Mouse (Mus musculus): ENCODE data around the gene Ccdc167. TPM values are rescaled to one million over a fixed set of nuclear protein-coding genes. Genes with fewer than 3 reads are reported as not detected.

Ccdc167 gene
- total and polyA plus RNA-seq, 2 experiments from 2014 or later = 7.4 to 7.7 TPM

GRCm38 (mm10) chr17:29698421-29698820 is 18.4 kb downstream of the Ccdc167 start:
- no peak for TF ChIP-seq CTCF (IDR thresholded peaks at IDR 0.05; ENCODE audit: low read depth)
- Histone ChIP-seq H3K4me2 (ENCODE audit: low read depth) (no peak overlapping the region), H3K36me3 (ENCODE audit: insufficient read depth) (peaks cover 78% of the 10 kb centered on the region), H3K27me3 (ENCODE audit: insufficient read depth, low read length) (no peaks in the 10 kb centered on the region), H3K9ac (no peak overlapping the region), H3K4me3 (ENCODE audit: low read depth, low read length) (no peak overlapping the region), H3K9me3 (ENCODE audit: low read length) (no peaks in the 10 kb centered on the region), H3K4me1 (ENCODE audit: insufficient read depth) (no peaks in the 10 kb centered on the region), H3K27ac (ENCODE audit: low read depth, low read length) (no peak overlapping the region)
- DNase-seq (no peak), ATAC-seq (no peak)
- 88% methylated on average over 6 of the region's 6 CpGs for WGBS

- Histone ChIP-seq H3K4me3 (ENCODE audit: low read depth, low read length) (no peak overlapping the region), H3K27ac (ENCODE audit: low read depth, low read length) (no peak overlapping the region), H3K4me1 (ENCODE audit: insufficient read depth) (no peaks in the 10 kb centered on the region), H3K27me3 (ENCODE audit: insufficient read depth, low read length) (no peaks in the 10 kb centered on the region), H3K4me2 (ENCODE audit: low read depth) (no peak overlapping the region), H3K36me3 (ENCODE audit: insufficient read depth) (peaks cover 74% of the 10 kb centered on the region), H3K9ac (no peak overlapping the region), H3K9me3 (ENCODE audit: low read length) (no peaks in the 10 kb centered on the region)
- TF ChIP-seq CTCF (IDR thresholded peaks at IDR 0.05; ENCODE audit: low read depth) = no peak
- DNase-seq (no peak), ATAC-seq (no peak)
- 93% methylated on average over 8 of the region's 8 CpGs for WGBS
These were observed 19.9 kb downstream of the Ccdc167 start for GRCm38 (mm10) chr17:29696940-29697339.

- Histone ChIP-seq H3K4me3 (ENCODE audit: low read depth, low read length) (no peak overlapping the region), H3K9ac (no peak overlapping the region), H3K9me3 (ENCODE audit: low read length) (no peaks in the 10 kb centered on the region), H3K36me3 (ENCODE audit: insufficient read depth) (peaks cover 73% of the 10 kb centered on the region), H3K4me2 (ENCODE audit: low read depth) (no peak overlapping the region), H3K27ac (ENCODE audit: low read depth, low read length) (no peak overlapping the region), H3K4me1 (ENCODE audit: insufficient read depth) (no peaks in the 10 kb centered on the region), H3K27me3 (ENCODE audit: insufficient read depth, low read length) (no peaks in the 10 kb centered on the region)
- DNase-seq (no peak), ATAC-seq (no peak)
- TF ChIP-seq CTCF (IDR thresholded peaks at IDR 0.05; ENCODE audit: low read depth) = no peak
- 81% methylated on average over 4 of the region's 4 CpGs for WGBS
These were observed 22.3 kb downstream of the Ccdc167 start for GRCm38 (mm10) chr17:29694516-29694915.

- no peaks in the 10 kb centered on the region for H3K4me1 ChIP-seq (ENCODE audit: insufficient read depth)
- DNase-seq = no peak
- no peak overlapping the region for H3K4me2 ChIP-seq (ENCODE audit: low read depth)
- no peak for TF ChIP-seq CTCF (IDR thresholded peaks at IDR 0.05; ENCODE audit: low read depth)
- H3K27ac ChIP-seq (ENCODE audit: low read depth, low read length) = no peak overlapping the region
- H3K4me3 ChIP-seq (ENCODE audit: low read depth, low read length) = no peak overlapping the region
- WGBS = 88% methylated on average over 2 of the region's 2 CpGs
- peaks cover 70% of the 10 kb centered on the region for H3K36me3 ChIP-seq (ENCODE audit: insufficient read depth)
- no peaks in the 10 kb centered on the region for H3K27me3 ChIP-seq (ENCODE audit: insufficient read depth, low read length)
- no peaks in the 10 kb centered on the region for H3K9me3 ChIP-seq (ENCODE audit: low read length)
- H3K9ac ChIP-seq = no peak overlapping the region
- ATAC-seq = no peak
These were observed 23.3 kb downstream of the Ccdc167 start for GRCm38 (mm10) chr17:29693571-29693970.

GRCm38 (mm10) chr17:29692827-29693226 is 24.0 kb downstream of the Ccdc167 start:
- Histone ChIP-seq H3K9me3 (ENCODE audit: low read length) (no peaks in the 10 kb centered on the region), H3K27ac (ENCODE audit: low read depth, low read length) (no peak overlapping the region), H3K4me1 (ENCODE audit: insufficient read depth) (no peaks in the 10 kb centered on the region), H3K4me2 (ENCODE audit: low read depth) (no peak overlapping the region), H3K36me3 (ENCODE audit: insufficient read depth) (peaks cover 66% of the 10 kb centered on the region), H3K9ac (no peak overlapping the region), H3K4me3 (ENCODE audit: low read depth, low read length) (no peak overlapping the region), H3K27me3 (ENCODE audit: insufficient read depth, low read length) (no peaks in the 10 kb centered on the region)
- no peak for ATAC-seq
- 84% methylated on average over 2 of the region's 2 CpGs for WGBS
- no peak for DNase-seq
- TF ChIP-seq CTCF (IDR thresholded peaks at IDR 0.05; ENCODE audit: low read depth) = no peak

GRCm38 (mm10) chr17:29690257-29690656 is 26.6 kb downstream of the Ccdc167 start:
- peaks cover 68% of the 10 kb centered on the region for H3K36me3 ChIP-seq (ENCODE audit: insufficient read depth)
- H3K4me2 ChIP-seq (ENCODE audit: low read depth) = no peak overlapping the region
- WGBS = 84% methylated on average over 6 of the region's 6 CpGs
- no peak for TF ChIP-seq CTCF (IDR thresholded peaks at IDR 0.05; ENCODE audit: low read depth)
- no peak for ATAC-seq
- H3K9me3 ChIP-seq (ENCODE audit: low read length) = no peaks in the 10 kb centered on the region
- H3K9ac ChIP-seq = no peak overlapping the region
- no peak overlapping the region for H3K4me3 ChIP-seq (ENCODE audit: low read depth, low read length)
- no peak overlapping the region for H3K27ac ChIP-seq (ENCODE audit: low read depth, low read length)
- H3K27me3 ChIP-seq (ENCODE audit: insufficient read depth, low read length) = no peaks in the 10 kb centered on the region
- H3K4me1 ChIP-seq (ENCODE audit: insufficient read depth) = no peaks in the 10 kb centered on the region
- no peak for DNase-seq

- Histone ChIP-seq H3K4me2 (ENCODE audit: low read depth) (no peak overlapping the region), H3K36me3 (ENCODE audit: insufficient read depth) (peaks cover 68% of the 10 kb centered on the region), H3K4me1 (ENCODE audit: insufficient read depth) (no peaks in the 10 kb centered on the region), H3K9ac (no peak overlapping the region), H3K4me3 (ENCODE audit: low read depth, low read length) (no peak overlapping the region), H3K27ac (ENCODE audit: low read depth, low read length) (0 out of 2 replicates have a peak overlapping the region, but pooled peaks have one; percentile 29), H3K9me3 (ENCODE audit: low read length) (no peaks in the 10 kb centered on the region), H3K27me3 (ENCODE audit: insufficient read depth, low read length) (no peaks in the 10 kb centered on the region)
- TF ChIP-seq CTCF (IDR thresholded peaks at IDR 0.05; ENCODE audit: low read depth) = no peak
- no peak for DNase-seq
- WGBS = 81% methylated on average over 10 of the region's 10 CpGs
- peak; percentile 55; the same call in 1 of the 2 replicates for ATAC-seq
These were observed 28.2 kb downstream of the Ccdc167 start for GRCm38 (mm10) chr17:29688610-29689009.

All from forebrain, postnatal 0 days (tissue).